Mouse (Mus musculus): ENCODE results near the gene Ntm.

GRCm38 (mm10) chr9:29721461-29721860, 241.5 kb downstream of the Ntm start:
- TF ChIP-seq POLR2A (IDR thresholded peaks at IDR 0.05; ENCODE audit: borderline replicate concordance, extremely low read depth, insufficient read depth, insufficient read length, poor library complexity, severe bottlenecking), result no peak
- no peak for TF ChIP-seq CTCF (IDR thresholded peaks at IDR 0.05; ENCODE audit: borderline replicate concordance, extremely low read depth, insufficient read depth, insufficient read length)
